Mouse (Mus musculus): ENCODE results near the gene Chst11.

Chst11 gene

DNA sequence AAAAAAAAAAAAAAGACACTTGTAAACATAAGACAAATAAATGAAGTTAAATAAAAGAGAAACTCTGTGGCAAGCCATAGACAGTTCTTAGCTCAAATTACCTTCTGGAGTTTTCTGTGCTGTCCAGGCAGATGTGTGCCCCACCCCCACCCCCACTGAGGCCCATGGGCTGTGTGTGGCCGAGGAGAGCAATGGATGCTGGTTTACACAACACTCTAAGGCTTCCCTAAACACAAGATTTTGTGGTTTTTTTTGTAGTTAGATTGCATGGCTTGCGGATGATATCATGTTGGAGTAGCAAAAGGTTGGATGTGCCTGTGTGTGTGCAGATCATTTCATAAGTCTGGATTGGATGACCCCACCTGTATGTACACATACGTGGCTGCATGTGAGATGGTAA lies 235.5 kb downstream of the Chst11 start:
- no peak for DNase-seq

DNA sequence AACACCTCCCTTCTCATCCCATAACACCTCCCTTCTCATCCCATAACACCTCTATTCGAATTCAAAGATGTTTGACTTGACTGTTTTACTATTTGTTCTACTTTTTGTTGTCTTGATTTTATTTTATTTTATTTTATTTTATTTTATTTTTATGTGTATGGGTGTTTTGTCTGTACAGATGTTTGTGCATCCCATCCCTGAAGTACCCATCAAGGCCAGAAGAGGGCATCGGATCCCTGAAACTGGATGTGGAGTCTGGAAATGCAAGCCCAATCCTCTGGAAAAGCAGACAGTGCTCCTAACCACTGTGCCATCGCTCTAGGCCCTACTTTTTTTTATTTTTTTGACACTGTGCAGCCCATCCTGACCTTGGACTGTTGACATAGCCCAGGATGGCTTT lies 239.7 kb downstream of the Chst11 start:
- DNase-seq, result no peak

DNA sequence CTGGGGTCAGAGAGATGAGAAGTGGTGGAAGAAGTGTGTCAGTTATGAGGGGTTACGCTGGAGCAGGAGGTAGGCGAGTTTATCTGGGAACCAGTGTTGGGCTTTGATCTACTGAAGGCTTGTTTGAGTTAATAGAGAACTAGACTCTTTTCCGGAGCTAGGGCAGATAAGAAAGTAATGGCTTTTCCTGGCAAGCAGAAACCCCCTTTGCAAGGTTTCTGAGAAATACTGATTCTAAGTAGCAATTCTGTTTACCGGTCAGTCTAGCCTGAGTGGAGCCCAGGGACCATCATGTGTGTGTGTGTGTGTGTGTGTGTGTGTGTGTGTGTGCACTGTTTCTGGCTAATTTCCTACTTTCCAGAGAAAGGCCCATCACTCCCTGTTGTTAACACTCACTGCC lies 243.3 kb downstream of the Chst11 start:
- DNase-seq, result no peak

DNA sequence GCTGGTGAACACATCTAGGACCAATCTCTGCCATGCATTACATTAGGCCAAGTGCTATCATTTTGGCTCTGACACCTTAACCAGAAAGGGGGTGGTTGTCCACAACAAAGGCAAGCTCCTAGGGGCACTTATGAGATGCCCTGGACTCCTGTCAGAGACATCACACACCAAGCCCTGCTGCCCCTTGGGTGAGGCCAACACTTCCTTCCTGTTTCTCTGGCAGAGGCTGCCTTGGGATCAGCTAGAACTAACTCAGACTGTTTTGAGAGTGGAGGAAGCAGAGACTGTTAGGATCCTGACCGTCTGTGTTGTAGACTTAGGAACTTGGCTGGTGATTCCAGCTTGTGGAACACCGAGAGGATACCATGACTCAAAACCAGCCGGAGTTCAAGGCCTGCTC lies 248.7 kb downstream of the Chst11 start:
- DNase-seq, result no peak

DNA sequence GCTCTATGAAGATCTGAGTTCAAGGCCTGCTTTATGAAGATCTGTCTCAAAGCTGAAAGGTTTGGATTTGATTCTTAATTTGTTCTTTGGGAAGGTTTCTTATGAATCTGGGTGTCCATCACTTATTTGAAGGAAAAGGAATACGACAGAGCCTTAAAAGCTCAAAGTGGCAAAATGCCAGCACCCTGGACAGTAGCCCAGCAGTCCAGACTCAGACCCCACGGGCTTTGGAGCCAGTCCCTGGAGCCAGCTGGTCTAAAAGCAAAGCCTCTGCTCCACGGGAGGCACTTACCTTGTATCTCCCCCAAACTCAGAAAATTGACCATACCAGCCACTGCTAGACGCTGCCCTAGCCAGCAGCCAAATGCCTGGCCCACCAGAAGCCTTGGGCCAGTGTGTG lies 249.1 kb downstream of the Chst11 start:
- no peak for DNase-seq

DNA sequence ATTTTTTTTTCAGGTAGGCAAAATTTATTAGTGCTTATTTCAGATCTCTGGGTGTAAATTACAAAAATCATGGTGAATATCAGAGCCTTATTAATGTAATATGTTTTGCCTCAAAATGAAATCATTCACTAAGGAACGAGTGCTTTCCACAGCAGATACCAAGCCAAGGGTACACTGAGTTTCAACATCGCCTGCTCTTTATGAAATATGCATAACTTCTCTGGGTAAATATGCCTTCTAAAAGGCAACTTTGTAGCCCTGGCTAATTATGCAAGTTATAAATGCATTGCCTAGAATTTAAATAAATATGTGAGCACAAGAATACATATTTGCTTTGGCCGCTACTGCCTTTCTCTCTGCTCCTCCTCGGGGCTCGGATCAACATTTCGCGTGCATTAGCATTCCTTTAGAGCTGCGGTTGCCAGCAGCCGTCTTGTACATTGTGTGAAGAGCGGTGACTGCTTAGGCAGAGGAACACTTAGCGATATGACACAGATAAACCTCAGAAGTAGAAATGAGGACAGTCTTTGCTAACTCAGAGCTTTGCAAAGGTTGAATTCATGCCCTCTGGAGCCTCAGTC lies 256.9 kb downstream of the Chst11 start:
- DNase-seq, result no peak

DNA sequence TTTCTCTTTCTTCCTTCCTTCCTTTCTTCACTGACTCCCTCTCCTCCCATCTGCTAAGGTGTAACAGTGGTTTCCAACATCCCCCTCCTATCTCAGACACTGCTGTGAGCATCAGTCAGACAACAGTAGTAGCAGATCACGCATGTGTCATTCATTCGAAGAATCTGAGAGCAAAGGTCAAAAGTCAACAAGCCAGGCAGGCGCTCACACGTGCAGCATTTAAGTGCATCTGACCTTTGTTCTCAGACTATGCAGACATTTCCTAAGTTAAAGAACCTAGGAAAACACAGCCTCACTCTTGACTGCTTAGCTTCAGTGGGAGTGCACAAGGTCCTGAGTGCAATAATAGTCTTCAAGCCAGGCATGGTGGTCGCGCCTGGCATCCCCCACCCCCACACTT lies 258.8 kb downstream of the Chst11 start:
- no peak for DNase-seq

All from right cerebral cortex, postnatal 25 days (tissue).